Mouse (Mus musculus): ENCODE measurements around the gene Ppp1r21. TPM values are rescaled to one million over a fixed set of nuclear protein-coding genes. Genes with fewer than 3 reads are reported as not detected.

Gene Ppp1r21
- 19.6 and 21.8 TPM in 2 replicates for polyA plus RNA-seq (2015; fragmentation: Nextera tagmentation; extraction: Ambion mirVana)

GRCm38 (mm10) chr17:88529519-88530235, at the start of gene Ppp1r21:
Gene Ppp1r21, plus strand, starts transcription at chr17:88530118.
- Histone ChIP-seq H3K4me1 (ENCODE audit: control insufficient read depth, insufficient read depth, low read length) (peaks cover 5% of the 10 kb centered on the region; the same call in 1 of the 2 replicates), H3K9ac (ENCODE audit: low read length) (peak within 1 kb of the TSS; percentile 77), H3K4me3 (replicated peaks; ENCODE audit: low read length) (peak within 1 kb of the TSS; percentile 68), H3K9me3 (replicated peaks; ENCODE audit: control insufficient read depth, low read length) (no peaks in the 10 kb centered on the region), H3K27me3 (ENCODE audit: control insufficient read depth, insufficient read depth, low read length) (no peaks in the 10 kb centered on the region), H3K36me3 (ENCODE audit: control insufficient read depth, insufficient read depth, low read length) (no peaks in the 10 kb centered on the region), H3K4me2 (ENCODE audit: low read depth, low read length) (peak within 1 kb of the TSS; percentile 72), H3K27ac (ENCODE audit: low read length) (peak within 1 kb of the TSS; percentile 72)
- peak; percentile 98 for ATAC-seq (ENCODE audit: insufficient read depth, low FRiP score)
- WGBS, result 6% methylated on average over 47 of the region's 49 CpGs

- Histone ChIP-seq H3K9me3 (replicated peaks; ENCODE audit: control insufficient read depth, low read length) (no peaks in the 10 kb centered on the region), H3K27me3 (ENCODE audit: control insufficient read depth, insufficient read depth, low read length) (no peaks in the 10 kb centered on the region), H3K4me2 (ENCODE audit: low read depth, low read length) (no peak overlapping the region), H3K27ac (ENCODE audit: low read length) (no peak overlapping the region), H3K36me3 (ENCODE audit: control insufficient read depth, insufficient read depth, low read length) (no peaks in the 10 kb centered on the region), H3K9ac (ENCODE audit: low read length) (no peak overlapping the region), H3K4me1 (ENCODE audit: control insufficient read depth, insufficient read depth, low read length) (no peaks in the 10 kb centered on the region), H3K4me3 (replicated peaks; ENCODE audit: low read length) (no peak overlapping the region)
- no peak for ATAC-seq (ENCODE audit: insufficient read depth, low FRiP score)
- 85% methylated on average over 10 of the region's 10 CpGs for WGBS
These were observed 49.5 kb upstream of the Ppp1r21 start for GRCm38 (mm10) chr17:88480369-88480768.

GRCm38 (mm10) chr17:88481062-88481461, 48.9 kb upstream of the Ppp1r21 start:
- H3K9me3 ChIP-seq (replicated peaks; ENCODE audit: control insufficient read depth, low read length), result no peaks in the 10 kb centered on the region
- no peak overlapping the region for H3K4me3 ChIP-seq (replicated peaks; ENCODE audit: low read length)
- H3K4me1 ChIP-seq (ENCODE audit: control insufficient read depth, insufficient read depth, low read length), result no peaks in the 10 kb centered on the region
- H3K27me3 ChIP-seq (ENCODE audit: control insufficient read depth, insufficient read depth, low read length), result no peaks in the 10 kb centered on the region
- H3K9ac ChIP-seq (ENCODE audit: low read length), result no peak overlapping the region
- WGBS, result 76% methylated on average over 2 of the region's 2 CpGs
- ATAC-seq (ENCODE audit: insufficient read depth, low FRiP score), result no peak
- no peak overlapping the region for H3K4me2 ChIP-seq (ENCODE audit: low read depth, low read length)
- H3K27ac ChIP-seq (ENCODE audit: low read length), result no peak overlapping the region
- no peaks in the 10 kb centered on the region for H3K36me3 ChIP-seq (ENCODE audit: control insufficient read depth, insufficient read depth, low read length)

- no peak overlapping the region for H3K9ac ChIP-seq (ENCODE audit: low read length)
- 0 out of 2 replicates have a peak, but pooled peaks cover under 1% of the 10 kb centered on the region for H3K36me3 ChIP-seq (ENCODE audit: control insufficient read depth, insufficient read depth, low read length)
- no peak overlapping the region for H3K4me2 ChIP-seq (ENCODE audit: low read depth, low read length)
- H3K4me3 ChIP-seq (replicated peaks; ENCODE audit: low read length), result no peak overlapping the region
- no peak overlapping the region for H3K27ac ChIP-seq (ENCODE audit: low read length)
- ATAC-seq (ENCODE audit: insufficient read depth, low FRiP score), result no peak
- no peaks in the 10 kb centered on the region for H3K9me3 ChIP-seq (replicated peaks; ENCODE audit: control insufficient read depth, low read length)
- no peaks in the 10 kb centered on the region for H3K4me1 ChIP-seq (ENCODE audit: control insufficient read depth, insufficient read depth, low read length)
- H3K27me3 ChIP-seq (ENCODE audit: control insufficient read depth, insufficient read depth, low read length), result no peaks in the 10 kb centered on the region
- 88% methylated on average over 3 of the region's 3 CpGs for WGBS
These were observed 48.3 kb upstream of the Ppp1r21 start for GRCm38 (mm10) chr17:88481587-88481986.

GRCm38 (mm10) chr17:88484539-88484938, 45.4 kb upstream of the Ppp1r21 start:
- 0 out of 2 replicates have a peak, but pooled peaks cover 4% of the 10 kb centered on the region for H3K36me3 ChIP-seq (ENCODE audit: control insufficient read depth, insufficient read depth, low read length)
- H3K9me3 ChIP-seq (replicated peaks; ENCODE audit: control insufficient read depth, low read length), result no peaks in the 10 kb centered on the region
- no peak overlapping the region for H3K27ac ChIP-seq (ENCODE audit: low read length)
- WGBS, result 82% methylated on average over 11 of the region's 11 CpGs
- no peak overlapping the region for H3K4me2 ChIP-seq (ENCODE audit: low read depth, low read length)
- no peaks in the 10 kb centered on the region for H3K27me3 ChIP-seq (ENCODE audit: control insufficient read depth, insufficient read depth, low read length)
- H3K4me1 ChIP-seq (ENCODE audit: control insufficient read depth, insufficient read depth, low read length), result no peaks in the 10 kb centered on the region
- H3K4me3 ChIP-seq (replicated peaks; ENCODE audit: low read length), result no peak overlapping the region
- no peak overlapping the region for H3K9ac ChIP-seq (ENCODE audit: low read length)
- ATAC-seq (ENCODE audit: insufficient read depth, low FRiP score), result no peak

- 0 out of 2 replicates have a peak, but pooled peaks cover 4% of the 10 kb centered on the region for H3K36me3 ChIP-seq (ENCODE audit: control insufficient read depth, insufficient read depth, low read length)
- H3K27me3 ChIP-seq (ENCODE audit: control insufficient read depth, insufficient read depth, low read length), result no peaks in the 10 kb centered on the region
- H3K9ac ChIP-seq (ENCODE audit: low read length), result no peak overlapping the region
- H3K4me3 ChIP-seq (replicated peaks; ENCODE audit: low read length), result no peak overlapping the region
- no peaks in the 10 kb centered on the region for H3K4me1 ChIP-seq (ENCODE audit: control insufficient read depth, insufficient read depth, low read length)
- no peaks in the 10 kb centered on the region for H3K9me3 ChIP-seq (replicated peaks; ENCODE audit: control insufficient read depth, low read length)
- 81% methylated on average over 1 of the region's 1 CpGs for WGBS
- no peak overlapping the region for H3K4me2 ChIP-seq (ENCODE audit: low read depth, low read length)
- H3K27ac ChIP-seq (ENCODE audit: low read length), result no peak overlapping the region
- no peak for ATAC-seq (ENCODE audit: insufficient read depth, low FRiP score)
These were observed 45.0 kb upstream of the Ppp1r21 start for GRCm38 (mm10) chr17:88484951-88485350.

- H3K27me3 ChIP-seq (ENCODE audit: control insufficient read depth, insufficient read depth, low read length), result no peaks in the 10 kb centered on the region
- H3K36me3 ChIP-seq (ENCODE audit: control insufficient read depth, insufficient read depth, low read length), result 0 out of 2 replicates have a peak, but pooled peaks cover 10% of the 10 kb centered on the region
- whole genome bisulfite sequencing, result 90% methylated on average over 10 of the region's 10 CpGs
- H3K9me3 ChIP-seq (replicated peaks; ENCODE audit: control insufficient read depth, low read length), result no peaks in the 10 kb centered on the region
- no peak overlapping the region for H3K4me2 ChIP-seq (ENCODE audit: low read depth, low read length)
- no peak overlapping the region for H3K27ac ChIP-seq (ENCODE audit: low read length)
- ATAC-seq (ENCODE audit: insufficient read depth, low FRiP score), result no peak
- H3K9ac ChIP-seq (ENCODE audit: low read length), result no peak overlapping the region
- H3K4me3 ChIP-seq (replicated peaks; ENCODE audit: low read length), result no peak overlapping the region
- H3K4me1 ChIP-seq (ENCODE audit: control insufficient read depth, insufficient read depth, low read length), result no peaks in the 10 kb centered on the region
These were observed 39.4 kb upstream of the Ppp1r21 start for GRCm38 (mm10) chr17:88490546-88490945.

GRCm38 (mm10) chr17:88491366-88492106, 38.4 kb upstream of the Ppp1r21 start:
- no peak overlapping the region for H3K4me3 ChIP-seq (replicated peaks; ENCODE audit: low read length)
- H3K9ac ChIP-seq (ENCODE audit: low read length), result no peak overlapping the region
- 0 out of 2 replicates have a peak, but pooled peaks cover 9% of the 10 kb centered on the region for H3K36me3 ChIP-seq (ENCODE audit: control insufficient read depth, insufficient read depth, low read length)
- H3K27me3 ChIP-seq (ENCODE audit: control insufficient read depth, insufficient read depth, low read length), result no peaks in the 10 kb centered on the region
- no peaks in the 10 kb centered on the region for H3K4me1 ChIP-seq (ENCODE audit: control insufficient read depth, insufficient read depth, low read length)
- H3K9me3 ChIP-seq (replicated peaks; ENCODE audit: control insufficient read depth, low read length), result no peaks in the 10 kb centered on the region
- H3K4me2 ChIP-seq (ENCODE audit: low read depth, low read length), result no peak overlapping the region
- no peak overlapping the region for H3K27ac ChIP-seq (ENCODE audit: low read length)
- no peak for ATAC-seq (ENCODE audit: insufficient read depth, low FRiP score)
- WGBS, result 95% methylated on average over 13 of the region's 13 CpGs

- Histone ChIP-seq H3K36me3 (ENCODE audit: control insufficient read depth, insufficient read depth, low read length) (0 out of 2 replicates have a peak, but pooled peaks cover 5% of the 10 kb centered on the region), H3K9me3 (replicated peaks; ENCODE audit: control insufficient read depth, low read length) (no peaks in the 10 kb centered on the region), H3K27me3 (ENCODE audit: control insufficient read depth, insufficient read depth, low read length) (no peaks in the 10 kb centered on the region), H3K9ac (ENCODE audit: low read length) (no peak overlapping the region), H3K4me1 (ENCODE audit: control insufficient read depth, insufficient read depth, low read length) (no peaks in the 10 kb centered on the region), H3K4me3 (replicated peaks; ENCODE audit: low read length) (no peak overlapping the region), H3K4me2 (ENCODE audit: low read depth, low read length) (no peak overlapping the region), H3K27ac (ENCODE audit: low read length) (no peak overlapping the region)
- 95% methylated on average over 5 of the region's 5 CpGs for WGBS
- ATAC-seq (ENCODE audit: insufficient read depth, low FRiP score), result no peak
These were observed 37.8 kb upstream of the Ppp1r21 start for GRCm38 (mm10) chr17:88492107-88492460.
